Mouse (Mus musculus): ENCODE results near the gene Nos3.

DNA sequence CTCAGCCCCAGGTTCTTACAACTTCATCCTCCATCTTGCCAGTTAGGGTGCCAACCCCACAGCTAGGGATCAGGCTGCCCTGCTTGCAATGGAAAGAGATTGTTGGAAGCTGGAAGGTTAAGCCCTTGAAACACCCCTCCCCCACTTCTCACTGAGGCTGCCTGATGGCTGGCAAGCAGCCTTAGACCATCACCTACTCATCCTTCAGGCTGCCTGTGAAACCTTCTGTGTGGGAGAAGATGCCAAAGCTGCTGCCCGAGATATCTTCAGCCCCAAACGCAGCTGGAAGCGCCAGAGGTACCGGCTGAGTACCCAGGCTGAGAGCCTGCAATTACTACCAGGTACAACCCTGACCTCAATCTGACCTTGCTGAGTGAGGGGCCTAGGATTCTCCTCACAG, 14.9 kb downstream of the Nos3 start:
- TF ChIP-seq POLR2A (IDR thresholded peaks at IDR 0.05; ENCODE audit: borderline replicate concordance, control insufficient read depth, low read depth, low read length) (no peak), CTCF (IDR thresholded peaks at IDR 0.05; ENCODE audit: control insufficient read depth, insufficient read depth, low read length) (no peak)
